Mouse (Mus musculus) lung, embryonic 16.5 days (tissue): ENCODE results near the gene Clca3a2. TPM values are rescaled to one million over a fixed set of nuclear protein-coding genes. Genes with fewer than 3 reads are reported as not detected.
"Not testable (repeated sequence)": the region's sequence is repeated elsewhere in the genome, so short reads cannot be mapped to it uniquely, and the experiment has no call there.

ENCODE experiments used
- ATAC-seq: fragments of 200-750 bp; cut with Nextera tagmentation; 2 replicates; pipeline ENCODE4 v1.8.0; 2017; ENCODE audit warnings: low read depth, mild to moderate bottlenecking, moderate library complexity
- H3K27ac ChIP-seq: fragments of 300-500 bp; sonication (generic); 2 replicates; pipeline ENCODE4 v1.5.1; 2014; ENCODE audit warnings: mild to moderate bottlenecking, control low read depth, low read length
- H3K27me3 ChIP-seq: fragments of 300-500 bp; sonication (generic); 2 replicates; pipeline ENCODE4 v1.6.1; 2014; ENCODE audit warnings: low read depth, low read length, mixed read lengths; ENCODE audit not compliant: control insufficient read depth, insufficient read depth
- H3K36me3 ChIP-seq: fragments of 300-500 bp; sonication (generic); 2 replicates; pipeline ENCODE4 v1.6.1; 2014; ENCODE audit warnings: low read length; ENCODE audit not compliant: control insufficient read depth, insufficient read depth
- H3K4me1 ChIP-seq: fragments of 300-500 bp; sonication (generic); replicated peaks from 2 replicates; pipeline ENCODE4 v1.6.1; 2014; ENCODE audit warnings: low read length, mixed read lengths; ENCODE audit not compliant: control insufficient read depth, insufficient read depth
- H3K4me2 ChIP-seq: fragments of 300-500 bp; sonication (generic); 2 replicates; pipeline ENCODE4 v1.6.1; 2014; ENCODE audit warnings: low read depth, low read length, control low read depth
- H3K4me3 ChIP-seq: fragments of 300-500 bp; sonication (generic); 2 replicates; pipeline ENCODE4 v1.5.1; 2014; ENCODE audit warnings: mild to moderate bottlenecking, low read length, control low read depth
- H3K9ac ChIP-seq: fragments of 300-500 bp; sonication (generic); 2 replicates; pipeline ENCODE4 v1.6.1; 2014; ENCODE audit warnings: low read length, control low read depth
- H3K9me3 ChIP-seq: fragments of 300-500 bp; sonication (generic); 2 replicates; pipeline ENCODE4 v1.6.1; 2016; ENCODE audit warnings: low read length; ENCODE audit not compliant: control insufficient read depth
- WGBS: fragments of 180-500 bp; shearing (Covaris S2); extraction: QIAGEN DNeasy Blood & Tissue Kit; methylation state at CpG from one replicate; pipeline ENCODE4 v1.1.7; 2014; 5-methylcytosine and 5-hydroxymethylcytosine counted together
- polyA plus RNA-seq: library from polyadenylated mRNA; unstranded; fragments of >200 nt; fragmentation: Nextera tagmentation; extraction: Ambion mirVana; gene quantifications from 2 replicates; pipeline ENCODE4 v1.2.1, GENCODE M21; 2015

The Clca3a2 gene
- polyA plus RNA-seq, 1 experiment from 2014 or later, result 1.8 TPM

DNA sequence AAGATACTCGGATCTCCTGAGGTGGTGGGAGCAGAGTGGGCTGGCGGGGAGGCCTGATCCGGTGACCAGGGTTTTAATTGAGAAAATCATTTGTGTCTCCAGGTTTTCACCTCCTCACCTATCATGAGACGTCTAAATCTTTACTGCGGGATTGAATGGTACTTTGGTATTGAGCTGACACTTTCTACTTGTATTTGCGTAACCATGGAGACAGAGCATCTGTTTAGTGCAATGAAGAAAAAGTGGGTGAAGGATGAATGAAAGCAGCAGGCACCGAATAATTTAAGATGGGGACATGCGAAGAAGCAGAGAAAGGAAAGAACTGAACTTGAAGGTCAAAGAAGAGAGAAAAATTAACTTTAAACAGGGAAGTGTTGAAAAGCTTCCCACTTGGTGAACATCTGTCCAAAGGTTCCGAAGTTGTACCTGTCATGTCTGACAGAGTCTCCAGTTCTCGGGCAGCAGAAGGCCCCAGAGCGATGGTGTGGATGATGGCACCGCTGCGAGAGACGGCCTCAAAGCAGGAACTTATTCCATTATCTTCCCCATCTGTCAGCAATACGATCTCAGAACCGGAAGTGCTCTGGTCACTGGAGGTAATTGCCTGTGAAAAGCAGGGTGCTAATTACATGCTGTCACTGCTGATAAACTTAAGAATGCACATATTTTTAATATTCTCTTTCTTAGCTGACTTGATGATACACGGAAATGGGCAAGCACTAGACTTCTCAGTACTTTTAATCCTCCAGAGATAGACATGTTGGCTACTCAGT is 11.0 kb downstream of the Clca3a2 start:
- H3K9me3 ChIP-seq, H3K27ac ChIP-seq, H3K4me2 ChIP-seq, H3K9ac ChIP-seq, H3K36me3 ChIP-seq, H3K4me3 ChIP-seq, H3K27me3 ChIP-seq, ATAC-seq, H3K4me1 ChIP-seq: not testable (repeated sequence)
- 42% methylated on average over 13 of the region's 17 CpGs for WGBS

DNA sequence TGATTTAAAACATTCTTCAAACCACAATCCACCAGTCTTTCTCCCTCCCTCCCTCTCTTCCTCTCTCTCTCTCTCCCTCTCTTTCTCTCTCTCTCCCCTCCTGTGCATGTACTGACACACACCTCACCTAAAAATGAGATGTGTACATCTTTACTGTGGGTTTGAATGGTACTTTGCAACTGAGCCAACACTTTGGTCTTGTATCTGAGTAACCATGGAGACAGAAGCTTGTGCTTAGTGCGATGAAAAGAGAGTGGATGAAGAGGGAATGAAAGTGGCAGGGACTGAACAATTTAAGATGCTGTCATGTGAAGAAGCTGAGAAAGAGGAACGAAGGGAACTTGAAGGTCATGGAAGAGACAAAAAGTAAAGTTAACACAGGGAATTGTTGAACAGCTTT is 12.7 kb downstream of the Clca3a2 start:
- 22% methylated on average over 2 of the region's 2 CpGs for WGBS
- not testable (repeated sequence) for ATAC-seq, H3K9ac ChIP-seq, H3K27ac ChIP-seq, H3K27me3 ChIP-seq, H3K9me3 ChIP-seq, H3K4me3 ChIP-seq, H3K4me1 ChIP-seq, H3K4me2 ChIP-seq, H3K36me3 ChIP-seq

GRCm38 (mm10) chr3:144801861-144802260 is 17.4 kb downstream of the Clca3a2 start:
- no peak overlapping the region for H3K27ac ChIP-seq
- no peaks in the 10 kb centered on the region for H3K4me1 ChIP-seq
- no peak overlapping the region for H3K9ac ChIP-seq
- H3K4me2 ChIP-seq, result no peak overlapping the region
- H3K4me3 ChIP-seq, result no peak overlapping the region
- no peaks in the 10 kb centered on the region for H3K36me3 ChIP-seq
- no peaks in the 10 kb centered on the region for H3K9me3 ChIP-seq
- ATAC-seq, result no peak
- 36% methylated on average over 8 of the region's 8 CpGs for WGBS
- no peaks in the 10 kb centered on the region for H3K27me3 ChIP-seq

DNA sequence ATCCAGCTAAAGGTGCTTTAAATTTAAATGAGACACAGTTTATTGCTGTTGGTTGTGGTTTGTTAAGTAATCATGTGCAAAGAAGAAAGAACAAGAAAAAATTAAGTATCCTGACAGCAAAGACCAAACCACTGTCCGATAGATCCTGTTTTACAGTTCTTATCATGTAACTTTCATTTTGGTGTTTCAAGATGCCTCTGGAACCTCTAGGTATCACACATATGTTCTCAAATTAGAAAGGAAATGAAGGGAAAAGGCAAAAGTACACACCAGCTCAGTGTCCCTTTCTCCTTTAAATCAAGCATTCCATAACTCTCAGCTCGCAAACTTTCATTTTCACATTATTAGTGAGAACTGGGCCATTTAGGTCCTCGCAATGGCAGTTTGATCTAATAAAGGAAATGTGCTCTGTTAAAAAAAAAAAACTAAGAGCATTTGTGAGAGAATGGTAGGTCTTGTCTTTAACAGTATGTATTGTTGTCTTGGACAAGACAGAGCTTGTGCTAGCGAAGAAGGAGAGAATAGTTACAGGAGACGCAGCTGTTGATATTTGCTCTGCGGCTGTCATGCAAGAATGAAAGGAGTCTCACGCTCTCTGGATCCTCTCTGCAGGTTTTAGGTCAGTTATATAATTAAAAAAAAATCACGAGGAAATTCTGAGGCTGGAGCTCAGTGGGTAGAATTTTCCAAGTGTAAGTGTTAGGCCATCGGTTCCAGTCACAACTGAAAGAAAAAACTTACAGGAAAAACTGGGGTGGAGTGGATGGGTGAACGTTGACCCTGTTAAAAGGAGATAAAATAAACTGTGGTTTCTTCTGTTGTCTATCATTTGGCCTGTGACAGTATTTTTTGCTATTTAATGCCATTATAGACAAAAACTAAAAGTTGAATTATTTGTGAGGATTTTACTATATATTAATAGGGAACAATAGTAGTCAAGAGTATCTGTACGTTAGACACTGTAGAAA is 33.8 kb downstream of the Clca3a2 start:
- Histone ChIP-seq H3K9ac (no peak overlapping the region), H3K4me2 (no peak overlapping the region), H3K36me3 (no peaks in the 10 kb centered on the region), H3K27ac (no peak overlapping the region), H3K4me3 (no peak overlapping the region), H3K4me1 (no peaks in the 10 kb centered on the region), H3K9me3 (no peaks in the 10 kb centered on the region), H3K27me3 (no peaks in the 10 kb centered on the region)
- ATAC-seq, result no peak
- 69% methylated on average over 11 of the region's 11 CpGs for WGBS

GRCm38 (mm10) chr3:144765161-144765560 is 54.1 kb downstream of the Clca3a2 start:
- WGBS, result 78% methylated on average over 4 of the region's 4 CpGs
- no peaks in the 10 kb centered on the region for H3K27me3 ChIP-seq
- ATAC-seq, result no peak
- no peak overlapping the region for H3K9ac ChIP-seq
- peaks cover 7% of the 10 kb centered on the region for H3K4me1 ChIP-seq
- H3K9me3 ChIP-seq, result no peaks in the 10 kb centered on the region
- no peaks in the 10 kb centered on the region for H3K36me3 ChIP-seq
- H3K4me3 ChIP-seq, result no peak overlapping the region
- H3K27ac ChIP-seq, result no peak overlapping the region
- no peak overlapping the region for H3K4me2 ChIP-seq

DNA sequence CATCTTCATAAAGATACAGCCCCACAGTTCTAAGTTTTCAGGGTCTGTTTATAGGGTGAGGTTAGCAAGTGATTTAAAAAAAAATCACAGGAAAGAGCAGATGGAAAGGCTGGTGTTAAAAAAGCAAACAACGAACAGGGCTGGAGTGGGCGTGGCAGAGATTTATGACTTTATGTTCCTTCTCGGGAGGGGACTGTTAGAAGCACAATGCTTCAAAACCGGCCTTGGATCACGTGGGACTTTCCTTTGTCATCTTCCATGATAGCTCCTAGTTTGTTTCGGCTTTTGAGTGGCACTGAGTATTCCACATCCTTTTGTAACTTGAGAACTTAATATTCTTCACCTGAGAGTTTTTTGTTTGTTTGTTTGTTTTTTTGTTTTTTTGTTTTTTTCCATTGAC is 57.8 kb downstream of the Clca3a2 start:
- peaks cover 7% of the 10 kb centered on the region for H3K4me1 ChIP-seq
- H3K36me3 ChIP-seq, result no peaks in the 10 kb centered on the region
- ATAC-seq, result peak; percentile 28; the same call in 1 of the 2 replicates
- peak overlapping the region; percentile 19; the same call in 1 of the 2 replicates for H3K4me2 ChIP-seq
- H3K4me3 ChIP-seq, result no peak overlapping the region
- 35% methylated on average over 6 of the region's 6 CpGs for WGBS
- H3K9ac ChIP-seq, result no peak overlapping the region
- no peaks in the 10 kb centered on the region for H3K9me3 ChIP-seq
- H3K27ac ChIP-seq, result peak overlapping the region; percentile 55; the same call in 1 of the 2 replicates
- H3K27me3 ChIP-seq, result no peaks in the 10 kb centered on the region

DNA sequence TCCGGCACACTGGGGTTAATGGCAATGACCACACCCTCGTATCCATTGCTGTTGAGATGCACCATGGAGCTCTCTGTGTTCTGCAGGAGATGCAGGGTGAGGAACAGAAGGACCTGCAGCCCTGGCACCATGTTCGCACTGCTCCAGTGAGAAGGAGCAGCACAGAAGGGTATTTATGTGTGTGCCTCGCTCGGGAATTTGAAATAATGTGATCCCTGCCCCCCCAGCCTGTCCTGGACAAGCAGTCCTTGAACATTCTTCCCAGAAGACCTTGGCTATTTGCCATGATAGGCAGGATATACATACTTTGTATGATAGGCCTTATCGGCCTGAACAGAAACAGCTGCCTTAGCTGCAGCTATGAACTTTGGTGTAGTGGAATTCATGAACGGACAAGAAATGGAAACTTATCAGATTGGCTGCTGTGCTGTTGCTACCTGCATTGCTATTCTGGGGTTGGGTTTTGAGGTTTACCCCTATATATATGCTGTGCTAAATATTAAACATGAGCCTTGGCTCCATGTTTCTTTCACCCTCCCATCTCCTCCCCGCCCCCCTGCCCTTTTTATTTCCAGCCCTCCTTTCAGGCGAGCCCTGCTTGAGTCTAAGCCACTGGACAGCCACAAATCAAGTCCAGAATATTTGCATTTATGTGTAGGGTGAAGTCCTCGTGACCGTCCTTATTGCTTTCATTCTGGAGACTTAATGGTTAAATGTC is 58.5 kb downstream of the Clca3a2 start, which contains the start of gene Clca3a1:
Gene Clca3a1 (minus strand): TSS at position 386 of the 718 bp plus-strand sequence.
- Histone ChIP-seq H3K27me3 (no peaks in the 10 kb centered on the region), H3K9ac (no peak within 1 kb of the TSS), H3K27ac (peak within 1 kb of the TSS; percentile 55), H3K4me2 (peak within 1 kb of the TSS; percentile 19), H3K9me3 (no peaks in the 10 kb centered on the region), H3K36me3 (no peaks in the 10 kb centered on the region), H3K4me3 (no peak within 1 kb of the TSS), H3K4me1 (peaks cover 7% of the 10 kb centered on the region)
- 21% methylated on average over 9 of the region's 11 CpGs for WGBS
- ATAC-seq, result peak; percentile 89

GRCm38 (mm10) chr3:144759719-144760118 is 59.6 kb downstream of the Clca3a2 start:
- H3K4me3 ChIP-seq, result no peak overlapping the region
- no peak for ATAC-seq
- H3K9ac ChIP-seq, result no peak overlapping the region
- no peak overlapping the region for H3K27ac ChIP-seq
- H3K36me3 ChIP-seq, result no peaks in the 10 kb centered on the region
- H3K4me2 ChIP-seq, result no peak overlapping the region
- H3K27me3 ChIP-seq, result no peaks in the 10 kb centered on the region
- peaks cover 7% of the 10 kb centered on the region for H3K4me1 ChIP-seq
- H3K9me3 ChIP-seq, result no peaks in the 10 kb centered on the region
- 71% methylated on average over 3 of the region's 3 CpGs for WGBS

DNA sequence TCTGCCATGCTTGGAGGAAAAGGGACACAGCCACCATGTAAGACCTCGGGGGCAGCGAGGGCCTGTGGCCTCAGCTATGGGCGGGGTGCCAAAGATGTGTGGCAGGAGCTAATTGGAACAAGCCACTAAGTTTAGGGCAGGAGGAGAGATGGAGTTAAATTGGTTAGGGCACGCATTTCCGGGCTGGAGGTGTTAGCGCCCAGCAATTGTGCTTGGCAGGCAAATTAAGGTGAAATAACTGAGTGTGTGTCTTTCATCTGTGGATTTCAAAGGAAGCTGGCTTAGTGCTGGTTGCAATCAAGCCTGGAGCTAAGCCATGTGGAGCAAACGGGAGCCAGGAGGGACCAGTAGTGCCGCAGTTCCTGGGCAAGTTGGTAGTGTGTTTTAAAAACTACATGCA is 63.2 kb downstream of the Clca3a2 start:
- not testable (repeated sequence) for H3K9me3 ChIP-seq, H3K4me3 ChIP-seq, H3K9ac ChIP-seq, H3K4me1 ChIP-seq, ATAC-seq, H3K36me3 ChIP-seq, H3K27me3 ChIP-seq, H3K4me2 ChIP-seq, H3K27ac ChIP-seq
- 84% methylated on average over 8 of the region's 8 CpGs for WGBS
